Mouse (Mus musculus): ENCODE measurements around the gene Ctse. TPM values are rescaled to one million over a fixed set of nuclear protein-coding genes. Genes with fewer than 3 reads are reported as not detected.

Gene Ctse
- polyA plus RNA-seq, 2 experiments: 0.11 TPM; not detected in 1

DNA sequence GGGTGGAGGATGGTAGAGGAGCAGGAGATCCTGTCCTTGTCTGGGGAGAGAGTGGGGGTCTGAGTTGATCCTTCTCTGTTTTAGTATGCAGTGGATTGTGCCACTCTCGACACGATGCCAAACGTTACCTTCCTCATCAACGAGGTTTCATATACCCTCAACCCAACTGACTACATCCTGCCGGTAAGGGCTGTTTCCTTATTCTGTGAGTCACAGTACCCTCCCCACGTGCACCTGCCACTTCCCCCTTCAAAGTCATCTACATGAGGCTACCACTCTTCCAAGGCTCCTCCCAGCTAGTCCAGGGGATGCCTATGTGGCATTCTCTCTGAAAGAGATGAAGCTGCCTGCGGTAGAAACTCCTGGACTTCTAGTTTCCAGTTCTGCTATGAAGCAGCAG, 34.3 kb downstream of the Ctse start:
- no peak overlapping the region for H3K9ac ChIP-seq (ENCODE audit: low read depth, low read length, severe bottlenecking)
- no peak for TF ChIP-seq POLR2A (IDR thresholded peaks at IDR 0.05; ENCODE audit: borderline replicate concordance, extremely low read depth, insufficient read depth, insufficient read length)
- H3K4me1 ChIP-seq (ENCODE audit: control insufficient read depth, insufficient read depth, low read length): no peaks in the 10 kb centered on the region
- DNase-seq (ENCODE audit: low spot score) (no peak), ATAC-seq (ENCODE audit: low FRiP score, low read depth) (no peak)
- H3K27ac ChIP-seq (replicated peaks; ENCODE audit: low read depth, low read length): no peak overlapping the region
- H3K4me3 ChIP-seq (replicated peaks; ENCODE audit: low read length): no peak overlapping the region
- WGBS: 81% methylated on average over 7 of the region's 7 CpGs
- no peaks in the 10 kb centered on the region for H3K9me3 ChIP-seq (ENCODE audit: control insufficient read depth, low read length)
- no peak overlapping the region for H3K4me2 ChIP-seq (replicated peaks; ENCODE audit: low read depth, low read length, severe bottlenecking)
- H3K36me3 ChIP-seq (ENCODE audit: control insufficient read depth, insufficient read depth, low read length): no peaks in the 10 kb centered on the region
- no peaks in the 10 kb centered on the region for H3K27me3 ChIP-seq (ENCODE audit: control insufficient read depth, insufficient read depth, low read length)

DNA sequence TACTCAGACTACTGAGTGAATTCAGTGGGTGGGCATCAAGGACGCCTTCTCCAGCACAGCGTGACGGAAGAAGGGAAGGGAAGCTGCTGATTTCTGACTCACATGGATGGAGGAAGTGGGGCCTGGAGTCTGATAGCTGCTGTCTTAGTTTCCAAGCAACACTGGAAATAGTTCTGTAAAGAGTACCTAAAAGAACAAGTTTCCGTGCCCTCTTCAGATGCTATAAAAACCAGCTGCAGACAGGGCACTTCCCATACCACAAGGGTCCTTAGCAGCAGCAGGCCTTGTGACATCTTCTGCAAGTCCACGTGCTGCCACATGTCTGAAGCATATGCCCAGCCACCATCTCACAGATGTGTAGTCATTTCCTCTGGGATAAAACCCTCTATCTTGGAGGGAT, 41.5 kb downstream of the Ctse start:
- Histone ChIP-seq H3K4me3 (replicated peaks; ENCODE audit: low read length) (no peak overlapping the region), H3K27me3 (ENCODE audit: control insufficient read depth, insufficient read depth, low read length) (no peaks in the 10 kb centered on the region), H3K9ac (ENCODE audit: low read depth, low read length, severe bottlenecking) (no peak overlapping the region), H3K36me3 (ENCODE audit: control insufficient read depth, insufficient read depth, low read length) (no peaks in the 10 kb centered on the region), H3K4me1 (ENCODE audit: control insufficient read depth, insufficient read depth, low read length) (no peaks in the 10 kb centered on the region), H3K9me3 (ENCODE audit: control insufficient read depth, low read length) (no peaks in the 10 kb centered on the region), H3K27ac (replicated peaks; ENCODE audit: low read depth, low read length) (no peak overlapping the region), H3K4me2 (replicated peaks; ENCODE audit: low read depth, low read length, severe bottlenecking) (no peak overlapping the region)
- DNase-seq (ENCODE audit: low spot score) (no peak), ATAC-seq (ENCODE audit: low FRiP score, low read depth) (no peak)
- 85% methylated on average over 5 of the region's 5 CpGs for WGBS
- TF ChIP-seq POLR2A (IDR thresholded peaks at IDR 0.05; ENCODE audit: borderline replicate concordance, extremely low read depth, insufficient read depth, insufficient read length): no peak

DNA sequence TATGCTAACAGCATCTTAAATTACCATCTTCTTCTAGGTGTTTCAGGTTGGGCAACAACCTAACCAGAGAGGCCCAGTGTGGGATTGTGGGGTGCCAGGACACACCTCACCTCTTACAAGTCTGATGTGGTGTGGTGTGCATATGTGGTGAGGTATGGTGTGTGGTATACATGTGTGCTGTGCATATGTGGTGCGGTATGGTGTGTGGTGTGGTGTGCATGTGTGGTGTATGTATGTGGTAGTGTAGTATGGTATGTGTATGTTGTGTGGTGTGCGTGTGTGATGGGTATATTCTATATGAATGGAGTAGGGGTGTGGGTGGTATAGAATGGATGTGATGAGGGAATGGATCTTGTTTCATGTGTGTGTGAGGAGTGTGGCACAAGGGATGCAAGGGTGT, 49.6 kb downstream of the Ctse start:
- WGBS: 93% methylated on average over 2 of the region's 2 CpGs

DNA sequence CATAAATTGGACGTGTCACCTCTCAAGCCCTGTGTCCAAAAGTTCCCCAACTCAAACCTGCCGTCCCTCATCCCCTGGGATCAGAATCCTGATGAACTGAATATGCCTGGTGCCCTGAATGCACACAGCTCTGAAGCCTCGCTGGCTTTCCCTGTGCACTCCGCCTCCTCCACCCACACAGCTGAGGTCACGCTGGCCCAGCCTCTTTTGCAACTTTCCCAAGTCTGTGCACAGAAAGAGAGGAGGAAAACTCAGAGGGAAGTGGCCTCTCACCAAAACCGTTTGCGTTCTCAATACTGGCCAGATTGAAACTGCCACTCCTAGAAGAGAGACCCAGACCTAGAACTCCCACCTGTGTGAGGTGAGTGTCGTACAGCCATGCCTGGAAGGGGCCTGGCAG, 50.4 kb downstream of the Ctse start, which contains the start of gene Rab7b:
Gene Rab7b (plus strand): TSS at position 221 of the 400 bp plus-strand sequence.
- ATAC-seq (ENCODE audit: low FRiP score, low read depth) (no peak), DNase-seq (ENCODE audit: low spot score) (no peak)
- H3K27me3 ChIP-seq (ENCODE audit: control insufficient read depth, insufficient read depth, low read length): no peaks in the 10 kb centered on the region
- no peak within 1 kb of the TSS for H3K9ac ChIP-seq (ENCODE audit: low read depth, low read length, severe bottlenecking)
- WGBS: 61% methylated on average over 8 of the region's 8 CpGs
- no peaks in the 10 kb centered on the region for H3K9me3 ChIP-seq (ENCODE audit: control insufficient read depth, low read length)
- no peak within 1 kb of the TSS for H3K4me3 ChIP-seq (replicated peaks; ENCODE audit: low read length)
- H3K4me1 ChIP-seq (ENCODE audit: control insufficient read depth, insufficient read depth, low read length): no peaks in the 10 kb centered on the region
- TF ChIP-seq POLR2A (IDR thresholded peaks at IDR 0.05; ENCODE audit: borderline replicate concordance, extremely low read depth, insufficient read depth, insufficient read length): no peak
- no peaks in the 10 kb centered on the region for H3K36me3 ChIP-seq (ENCODE audit: control insufficient read depth, insufficient read depth, low read length)
- no peak within 1 kb of the TSS for H3K4me2 ChIP-seq (replicated peaks; ENCODE audit: low read depth, low read length, severe bottlenecking)
- H3K27ac ChIP-seq (replicated peaks; ENCODE audit: low read depth, low read length): no peak within 1 kb of the TSS

More for the DNA sequence above, 49.6 kb downstream of the Ctse start:
- Histone ChIP-seq H3K4me1 (ENCODE audit: control insufficient read depth, insufficient read depth, low read length) (no peaks in the 10 kb centered on the region), H3K27ac (replicated peaks; ENCODE audit: low read depth, low read length) (no peak overlapping the region), H3K4me2 (replicated peaks; ENCODE audit: low read depth, low read length, severe bottlenecking) (no peak overlapping the region), H3K9ac (ENCODE audit: low read depth, low read length, severe bottlenecking) (no peak overlapping the region), H3K4me3 (replicated peaks; ENCODE audit: low read length) (no peak overlapping the region), H3K36me3 (ENCODE audit: control insufficient read depth, insufficient read depth, low read length) (no peaks in the 10 kb centered on the region), H3K27me3 (ENCODE audit: control insufficient read depth, insufficient read depth, low read length) (no peaks in the 10 kb centered on the region), H3K9me3 (ENCODE audit: control insufficient read depth, low read length) (no peaks in the 10 kb centered on the region)
- ATAC-seq (ENCODE audit: low FRiP score, low read depth) (no peak; the same call in 1 of the 2 replicates), DNase-seq (ENCODE audit: low spot score) (no peak)
- no peak for TF ChIP-seq POLR2A (IDR thresholded peaks at IDR 0.05; ENCODE audit: borderline replicate concordance, extremely low read depth, insufficient read depth, insufficient read length)

DNA sequence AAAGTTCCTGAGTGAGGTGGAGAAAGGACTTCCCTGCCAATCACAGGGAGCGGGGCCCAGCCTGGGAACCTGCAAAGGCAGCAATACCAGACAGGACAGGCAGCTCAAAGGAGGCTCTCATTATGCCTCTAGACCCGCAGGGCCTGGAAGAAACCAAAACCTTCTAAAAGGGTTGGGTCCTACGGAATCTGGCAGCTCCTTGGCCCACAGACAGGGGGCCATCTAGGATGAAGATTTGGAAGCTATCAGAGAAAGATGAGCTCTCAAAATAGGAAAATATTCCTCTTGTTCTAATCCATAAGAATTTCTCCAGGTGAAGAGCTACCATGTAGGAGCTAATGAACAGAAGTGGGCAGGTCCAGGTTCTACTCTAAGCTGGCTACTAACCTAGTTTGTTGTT, 50.9 kb downstream of the Ctse start:
- no peaks in the 10 kb centered on the region for H3K36me3 ChIP-seq (ENCODE audit: control insufficient read depth, insufficient read depth, low read length)
- H3K27ac ChIP-seq (replicated peaks; ENCODE audit: low read depth, low read length): no peak overlapping the region
- DNase-seq (ENCODE audit: low spot score): no peak
- ATAC-seq (ENCODE audit: low FRiP score, low read depth): no peak
- H3K4me2 ChIP-seq (replicated peaks; ENCODE audit: low read depth, low read length, severe bottlenecking): no peak overlapping the region
- H3K9ac ChIP-seq (ENCODE audit: low read depth, low read length, severe bottlenecking): no peak overlapping the region
- no peaks in the 10 kb centered on the region for H3K4me1 ChIP-seq (ENCODE audit: control insufficient read depth, insufficient read depth, low read length)
- H3K27me3 ChIP-seq (ENCODE audit: control insufficient read depth, insufficient read depth, low read length): no peaks in the 10 kb centered on the region
- no peak overlapping the region for H3K4me3 ChIP-seq (replicated peaks; ENCODE audit: low read length)
- WGBS: 80% methylated on average over 3 of the region's 3 CpGs
- TF ChIP-seq POLR2A (IDR thresholded peaks at IDR 0.05; ENCODE audit: borderline replicate concordance, extremely low read depth, insufficient read depth, insufficient read length): no peak
- H3K9me3 ChIP-seq (ENCODE audit: control insufficient read depth, low read length): no peaks in the 10 kb centered on the region

DNA sequence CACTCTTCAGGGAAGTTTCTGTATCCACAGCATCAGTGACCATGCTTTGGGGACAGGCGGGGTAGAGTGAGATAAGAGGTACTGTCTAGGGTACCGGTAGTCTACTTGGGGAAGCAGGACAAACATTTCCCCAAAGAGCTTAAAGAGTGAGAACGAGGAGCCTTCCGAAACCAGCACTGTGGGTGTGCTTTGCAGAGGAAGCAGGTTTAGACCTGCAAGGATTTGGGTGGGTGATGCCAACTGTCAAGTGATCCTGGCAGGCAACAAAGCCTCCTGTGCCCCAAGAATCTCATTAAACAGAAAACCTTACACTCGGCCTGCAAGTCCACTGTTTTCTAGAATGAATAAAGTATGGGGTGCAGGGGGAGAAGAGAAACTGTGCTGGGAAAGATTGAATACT, 51.8 kb downstream of the Ctse start:
- no peak for TF ChIP-seq POLR2A (IDR thresholded peaks at IDR 0.05; ENCODE audit: borderline replicate concordance, extremely low read depth, insufficient read depth, insufficient read length)
- Histone ChIP-seq H3K4me2 (replicated peaks; ENCODE audit: low read depth, low read length, severe bottlenecking) (no peak overlapping the region), H3K4me1 (ENCODE audit: control insufficient read depth, insufficient read depth, low read length) (no peaks in the 10 kb centered on the region), H3K9ac (ENCODE audit: low read depth, low read length, severe bottlenecking) (no peak overlapping the region), H3K27ac (replicated peaks; ENCODE audit: low read depth, low read length) (no peak overlapping the region), H3K4me3 (replicated peaks; ENCODE audit: low read length) (no peak overlapping the region), H3K9me3 (ENCODE audit: control insufficient read depth, low read length) (no peaks in the 10 kb centered on the region), H3K36me3 (ENCODE audit: control insufficient read depth, insufficient read depth, low read length) (no peaks in the 10 kb centered on the region), H3K27me3 (ENCODE audit: control insufficient read depth, insufficient read depth, low read length) (no peaks in the 10 kb centered on the region)
- ATAC-seq (ENCODE audit: low FRiP score, low read depth) (no peak), DNase-seq (ENCODE audit: low spot score) (no peak)
- 71% methylated on average over 5 of the region's 5 CpGs for WGBS
